Mouse (Mus musculus) liver, embryonic 13.5 days (tissue): ENCODE data around the gene Ttc6. TPM values are rescaled to one million over a fixed set of nuclear protein-coding genes. Genes with fewer than 3 reads are reported as not detected.

Source experiments
- ATAC-seq: fragments of 200-750 bp; cut with Nextera tagmentation; 2 replicates; pipeline ENCODE4 v1.8.0; 2017; ENCODE audit warnings: low read depth, mild to moderate bottlenecking, moderate number of reproducible peaks, moderate library complexity
- DNase-seq: peaks from one replicate; pipeline ENCODE4 v3.0.0; 2022
- H3K27ac ChIP-seq: fragments of 300-500 bp; sonication (generic); 2 replicates; pipeline ENCODE4 v1.5.1; 2015; ENCODE audit warnings: moderate library complexity, mild to moderate bottlenecking, inconsistent platforms
- H3K27me3 ChIP-seq: fragments of 300-500 bp; sonication (generic); 2 replicates; pipeline ENCODE4 v1.6.1; 2015; ENCODE audit warnings: mild to moderate bottlenecking, inconsistent platforms
- H3K36me3 ChIP-seq: fragments of 300-500 bp; sonication (generic); 2 replicates; pipeline ENCODE4 v1.6.1; 2015; ENCODE audit warnings: mild to moderate bottlenecking, inconsistent platforms
- H3K4me1 ChIP-seq: fragments of 300-500 bp; sonication (generic); replicated peaks from 2 replicates; pipeline ENCODE4 v1.6.1; 2015; ENCODE audit warnings: inconsistent platforms
- H3K4me2 ChIP-seq: fragments of 300-500 bp; sonication (generic); 2 replicates; pipeline ENCODE4 v1.6.1; 2015; ENCODE audit warnings: inconsistent platforms, mild to moderate bottlenecking, moderate library complexity
- H3K4me3 ChIP-seq: fragments of 300-500 bp; sonication (generic); replicated peaks from 2 replicates; pipeline ENCODE4 v1.5.1; 2015; ENCODE audit warnings: mild to moderate bottlenecking, inconsistent platforms
- H3K9ac ChIP-seq: fragments of 300-500 bp; sonication (generic); 2 replicates; pipeline ENCODE4 v1.6.1; 2015; ENCODE audit warnings: mild to moderate bottlenecking, inconsistent platforms
- H3K9me3 ChIP-seq: fragments of 300-500 bp; sonication (generic); replicated peaks from 2 replicates; pipeline ENCODE4 v1.6.1; 2016; ENCODE audit warnings: inconsistent platforms
- WGBS: fragments of 180-500 bp; shearing (Covaris S2); methylation state at CpG from one replicate; pipeline ENCODE4 v1.1.7; 2015; ENCODE audit not compliant: insufficient replicate concordance; 5-methylcytosine and 5-hydroxymethylcytosine counted together
- polyA plus RNA-seq: library from polyadenylated mRNA; unstranded; fragments of >200 nt; fragmentation: Nextera tagmentation; extraction: Ambion mirVana; gene quantifications from 2 replicates; pipeline ENCODE4 v1.2.1, GENCODE M21; 2015

Ttc6 gene
- polyA plus RNA-seq, 1 experiment from 2014 or later = 0.05 TPM

DNA sequence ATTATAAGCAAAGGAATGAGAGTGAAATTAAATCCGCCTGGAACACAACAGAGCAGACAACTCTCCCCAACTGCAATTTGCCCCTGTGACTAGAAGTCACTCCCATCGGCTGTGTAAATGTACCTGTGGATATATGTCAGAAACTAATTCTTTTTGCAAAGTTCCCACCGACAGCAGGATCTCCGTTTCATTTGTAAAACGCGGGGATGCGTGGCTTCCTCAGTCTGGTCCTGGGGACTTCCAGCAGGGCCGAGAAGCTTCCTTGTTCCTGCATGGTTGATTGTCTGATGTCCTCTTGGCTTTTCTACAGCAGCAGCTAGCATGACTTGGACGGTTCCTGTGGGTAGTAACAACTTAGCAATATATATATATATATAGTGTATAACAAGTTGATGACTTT is 16.0 kb upstream of the Ttc6 start:
- ATAC-seq (no peak), DNase-seq (no peak)
- Histone ChIP-seq H3K27ac (no peak overlapping the region), H3K4me3 (no peak overlapping the region), H3K9me3 (no peaks in the 10 kb centered on the region), H3K4me2 (no peak overlapping the region), H3K27me3 (peaks cover 100% of the 10 kb centered on the region), H3K36me3 (no peaks in the 10 kb centered on the region), H3K4me1 (peaks cover 20% of the 10 kb centered on the region), H3K9ac (no peak overlapping the region)
- 5% methylated on average over 9 of the region's 9 CpGs for WGBS

GRCm38 (mm10) chr12:57548352-57548980 is 15.4 kb upstream of the Ttc6 start:
- peaks cover 100% of the 10 kb centered on the region for H3K27me3 ChIP-seq
- WGBS = 2% methylated on average over 20 of the region's 20 CpGs
- 0 out of 2 replicates have a peak overlapping the region, but pooled peaks have one; percentile 6 for H3K4me2 ChIP-seq
- no peak for DNase-seq
- H3K9ac ChIP-seq = no peak overlapping the region
- no peak overlapping the region for H3K4me3 ChIP-seq
- H3K27ac ChIP-seq = no peak overlapping the region
- peaks cover 17% of the 10 kb centered on the region for H3K4me1 ChIP-seq
- H3K36me3 ChIP-seq = no peaks in the 10 kb centered on the region
- no peaks in the 10 kb centered on the region for H3K9me3 ChIP-seq
- ATAC-seq = no peak

DNA sequence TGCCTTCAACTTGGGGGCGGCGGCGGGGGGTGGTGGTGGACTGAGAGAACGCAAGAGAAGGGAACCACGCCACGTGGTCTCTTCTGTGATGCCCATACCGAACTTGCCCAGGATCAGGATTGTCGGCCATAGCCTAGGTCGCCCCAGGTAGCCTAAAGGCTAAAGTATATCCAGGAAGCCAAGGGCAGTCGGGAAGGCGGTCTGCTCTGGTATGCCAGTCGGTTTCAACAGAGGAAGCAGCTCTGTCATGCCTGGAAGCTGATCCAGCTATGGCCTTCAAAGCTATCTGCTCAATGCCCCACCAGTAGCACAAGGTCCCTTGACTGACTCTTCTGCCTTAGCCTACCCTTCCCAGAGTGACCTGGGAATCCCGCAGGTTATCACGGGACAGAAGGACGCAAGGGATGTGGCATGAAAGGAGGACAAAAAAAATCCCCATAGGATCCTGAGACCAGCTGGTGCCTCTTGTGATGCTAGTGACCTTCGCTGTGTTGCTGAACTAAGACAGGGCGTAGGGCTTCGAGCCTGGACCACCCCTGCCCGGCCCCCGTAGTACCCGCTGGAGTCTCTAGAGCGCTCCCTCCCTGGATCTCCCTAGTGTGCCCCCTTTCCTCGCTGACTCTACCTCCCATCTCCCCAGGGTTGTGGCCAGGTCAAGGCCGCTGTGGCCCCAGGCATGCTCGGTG is 14.8 kb upstream of the Ttc6 start:
- WGBS = 4% methylated on average over 25 of the region's 25 CpGs
- Histone ChIP-seq H3K27me3 (peaks cover 100% of the 10 kb centered on the region), H3K9ac (no peak overlapping the region), H3K27ac (no peak overlapping the region), H3K4me3 (no peak overlapping the region), H3K4me2 (0 out of 2 replicates have a peak overlapping the region, but pooled peaks have one; percentile 6), H3K4me1 (peaks cover 17% of the 10 kb centered on the region), H3K9me3 (no peaks in the 10 kb centered on the region), H3K36me3 (no peaks in the 10 kb centered on the region)
- DNase-seq = no peak
- ATAC-seq = no peak

GRCm38 (mm10) chr12:57549667-57550160 is 14.2 kb upstream of the Ttc6 start:
- Histone ChIP-seq H3K4me3 (no peak overlapping the region), H3K4me2 (no peak overlapping the region), H3K4me1 (peaks cover 17% of the 10 kb centered on the region), H3K36me3 (no peaks in the 10 kb centered on the region), H3K9ac (no peak overlapping the region), H3K27ac (no peak overlapping the region), H3K27me3 (peaks cover 98% of the 10 kb centered on the region), H3K9me3 (no peaks in the 10 kb centered on the region)
- DNase-seq = no peak
- no peak for ATAC-seq
- 4% methylated on average over 15 of the region's 15 CpGs for WGBS

GRCm38 (mm10) chr12:57550181-57550808 is 13.6 kb upstream of the Ttc6 start:
- peaks cover 98% of the 10 kb centered on the region for H3K27me3 ChIP-seq
- DNase-seq = no peak

DNA sequence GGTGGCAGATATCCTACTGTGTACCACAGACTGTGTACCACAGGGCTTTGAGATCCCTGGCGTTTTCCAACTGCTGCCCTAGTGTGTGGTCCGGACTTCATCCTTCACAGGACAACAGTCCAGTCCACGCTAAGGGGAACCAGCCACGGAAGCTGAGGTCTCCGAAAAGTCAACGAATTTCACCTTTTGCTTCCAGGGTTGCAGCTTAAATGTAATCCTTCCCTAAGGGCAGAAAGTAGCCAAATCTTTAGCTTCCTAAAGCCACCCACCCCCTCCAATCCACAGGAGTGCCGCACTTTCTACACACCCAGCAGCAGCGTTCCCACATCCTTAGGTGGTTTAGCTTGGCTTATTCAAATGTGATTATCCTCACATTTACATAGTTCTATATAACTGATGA is 13.0 kb upstream of the Ttc6 start:
- Histone ChIP-seq H3K4me2 (no peak overlapping the region), H3K4me3 (no peak overlapping the region), H3K27me3 (peaks cover 98% of the 10 kb centered on the region), H3K9me3 (no peaks in the 10 kb centered on the region), H3K9ac (no peak overlapping the region), H3K27ac (no peak overlapping the region), H3K36me3 (no peaks in the 10 kb centered on the region), H3K4me1 (peaks cover 12% of the 10 kb centered on the region)
- ATAC-seq (no peak), DNase-seq (no peak)
- 8% methylated on average over 8 of the region's 8 CpGs for WGBS

More at GRCm38 (mm10) chr12:57550181-57550808, 13.6 kb upstream of the Ttc6 start:
- no peaks in the 10 kb centered on the region for H3K9me3 ChIP-seq
- ATAC-seq = no peak
- no peak overlapping the region for H3K27ac ChIP-seq
- H3K4me1 ChIP-seq = peaks cover 16% of the 10 kb centered on the region
- no peak overlapping the region for H3K4me2 ChIP-seq
- 3% methylated on average over 31 of the region's 31 CpGs for WGBS
- no peaks in the 10 kb centered on the region for H3K36me3 ChIP-seq
- no peak overlapping the region for H3K9ac ChIP-seq
- no peak overlapping the region for H3K4me3 ChIP-seq

- Histone ChIP-seq H3K4me2 (no peak overlapping the region), H3K4me1 (peaks cover 5% of the 10 kb centered on the region), H3K27me3 (peaks cover 88% of the 10 kb centered on the region), H3K4me3 (no peak overlapping the region), H3K36me3 (no peaks in the 10 kb centered on the region), H3K9ac (no peak overlapping the region), H3K9me3 (no peaks in the 10 kb centered on the region), H3K27ac (no peak overlapping the region)
- DNase-seq (no peak), ATAC-seq (no peak)
- 7% methylated on average over 3 of the region's 3 CpGs for WGBS
Observed at GRCm38 (mm10) chr12:57552286-57552685, 11.6 kb upstream of the Ttc6 start.

GRCm38 (mm10) chr12:57554091-57554490 is 9.8 kb upstream of the Ttc6 start:
- Histone ChIP-seq H3K27me3 (peaks cover 70% of the 10 kb centered on the region), H3K4me2 (no peak overlapping the region), H3K4me3 (no peak overlapping the region), H3K9me3 (no peaks in the 10 kb centered on the region), H3K9ac (no peak overlapping the region), H3K4me1 (peaks cover 4% of the 10 kb centered on the region), H3K36me3 (no peaks in the 10 kb centered on the region), H3K27ac (no peak overlapping the region)
- ATAC-seq = no peak
- DNase-seq = no peak
- 37% methylated on average over 3 of the region's 3 CpGs for WGBS

DNA sequence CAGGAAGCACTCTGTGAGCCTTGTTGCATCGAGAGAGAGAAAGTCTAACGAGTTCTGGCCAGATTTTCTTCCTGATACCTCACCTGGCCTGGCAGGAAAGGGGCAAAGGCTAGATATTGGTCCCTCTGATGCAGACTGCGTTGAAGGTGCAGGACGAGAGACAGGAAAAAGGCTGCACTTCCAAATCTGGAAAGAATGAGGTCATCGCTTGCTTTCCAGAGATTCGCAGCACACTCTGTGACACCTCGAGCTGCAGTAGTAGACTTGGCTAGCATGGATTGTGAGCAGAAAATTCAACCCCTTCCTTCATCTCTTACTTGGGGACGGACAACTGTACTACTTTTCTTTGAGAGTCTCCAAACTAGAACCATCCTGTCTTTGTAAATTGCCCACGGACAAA is 7.9 kb downstream of the Ttc6 start:
- Histone ChIP-seq H3K4me2 (no peak overlapping the region), H3K9ac (no peak overlapping the region), H3K27me3 (peaks cover 29% of the 10 kb centered on the region), H3K4me1 (no peaks in the 10 kb centered on the region), H3K9me3 (no peaks in the 10 kb centered on the region), H3K36me3 (no peaks in the 10 kb centered on the region), H3K27ac (no peak overlapping the region), H3K4me3 (no peak overlapping the region)
- DNase-seq (no peak), ATAC-seq (no peak)
- 10% methylated on average over 9 of the region's 9 CpGs for WGBS

- H3K9ac ChIP-seq = no peak overlapping the region
- H3K4me1 ChIP-seq = no peaks in the 10 kb centered on the region
- no peak for ATAC-seq
Observed at GRCm38 (mm10) chr12:57572415-57572814, 8.5 kb downstream of the Ttc6 start.

DNA sequence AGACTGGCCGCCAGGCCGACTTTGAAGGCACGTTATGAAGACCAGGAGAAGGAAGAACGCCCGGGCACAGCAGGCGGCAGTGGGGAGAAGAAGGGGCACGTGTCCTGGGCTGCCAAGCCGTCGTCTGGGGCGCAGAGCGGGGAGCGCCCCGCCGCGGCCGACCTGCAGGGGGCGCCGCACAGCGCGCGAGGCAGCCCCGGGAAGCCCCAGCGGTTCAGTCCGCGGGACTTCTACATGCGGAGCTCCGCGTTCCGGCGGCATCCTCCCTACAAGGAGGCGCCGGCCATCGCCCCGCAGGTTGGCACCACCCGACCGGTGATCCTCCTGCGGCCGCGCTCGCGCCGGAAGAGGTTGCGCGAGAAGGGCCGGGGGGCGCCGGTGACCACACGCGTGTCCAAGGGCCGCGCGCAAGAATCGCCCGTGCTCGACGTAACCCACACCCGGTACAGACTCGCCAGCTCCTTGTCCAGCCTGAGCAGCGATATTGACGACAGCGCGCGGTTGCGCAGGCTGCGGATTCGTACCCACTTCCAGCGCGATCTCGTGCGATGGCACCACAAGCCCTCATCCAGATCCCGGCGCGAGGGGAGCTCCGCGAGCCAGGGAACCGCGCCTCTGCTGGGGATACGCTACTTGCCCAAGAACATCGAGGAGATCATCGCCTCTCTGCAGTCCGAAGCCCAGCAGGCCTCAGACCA is 12.2 kb downstream of the Ttc6 start:
- Histone ChIP-seq H3K9me3 (no peaks in the 10 kb centered on the region), H3K36me3 (no peaks in the 10 kb centered on the region), H3K4me2 (peak overlapping the region; percentile 63), H3K27ac (no peak overlapping the region), H3K4me1 (no peaks in the 10 kb centered on the region), H3K27me3 (peaks cover 29% of the 10 kb centered on the region), H3K9ac (no peak overlapping the region), H3K4me3 (peak overlapping the region; percentile 46)
- WGBS = 4% methylated on average over 71 of the region's 81 CpGs
- ATAC-seq (peak; percentile 45; the same call in 1 of the 2 replicates), DNase-seq (peak; percentile 2)

More at GRCm38 (mm10) chr12:57572415-57572814, 8.5 kb downstream of the Ttc6 start:
- no peaks in the 10 kb centered on the region for H3K9me3 ChIP-seq
- peaks cover 29% of the 10 kb centered on the region for H3K27me3 ChIP-seq
- DNase-seq = no peak
- H3K36me3 ChIP-seq = no peaks in the 10 kb centered on the region
- no peak overlapping the region for H3K4me3 ChIP-seq
- H3K4me2 ChIP-seq = no peak overlapping the region
- no peak overlapping the region for H3K27ac ChIP-seq
